Mouse (Mus musculus): ENCODE measurements around the gene Arhgef3. TPM values are rescaled to one million over a fixed set of nuclear protein-coding genes. Genes with fewer than 3 reads are reported as not detected.

Arhgef3 gene
- polyA plus RNA-seq, 1 experiment = 2.6 TPM

- Histone ChIP-seq H3K4me1 (ENCODE audit: control insufficient read depth, insufficient read depth, low read length) (no peaks in the 10 kb centered on the region), H3K4me3 (ENCODE audit: low read depth, low read length) (no peak overlapping the region), H3K9ac (ENCODE audit: low read depth, poor library complexity, severe bottlenecking) (no peak overlapping the region), H3K27ac (ENCODE audit: insufficient read depth, low read length) (no peak overlapping the region), H3K36me3 (ENCODE audit: control insufficient read depth, insufficient read depth, low read length, poor library complexity, severe bottlenecking) (no peaks in the 10 kb centered on the region), H3K27me3 (ENCODE audit: control insufficient read depth, insufficient read depth, low read length, poor library complexity, severe bottlenecking) (no peaks in the 10 kb centered on the region), H3K9me3 (replicated peaks; ENCODE audit: control insufficient read depth, insufficient read depth, low read length, poor library complexity, severe bottlenecking) (no peaks in the 10 kb centered on the region)
- TF ChIP-seq CTCF (IDR thresholded peaks at IDR 0.05; ENCODE audit: low read depth, low read length) (no peak), EP300 (IDR thresholded peaks at IDR 0.05; ENCODE audit: insufficient read depth, low read depth, low read length) (no peak)
These were observed 134.4 kb downstream of the Arhgef3 start for GRCm38 (mm10) chr14:27249121-27249520.

GRCm38 (mm10) chr14:27250281-27250789 lies 135.6 kb downstream of the Arhgef3 start:
- no peaks in the 10 kb centered on the region for H3K36me3 ChIP-seq (ENCODE audit: control insufficient read depth, insufficient read depth, low read length, poor library complexity, severe bottlenecking)
- H3K9me3 ChIP-seq (replicated peaks; ENCODE audit: control insufficient read depth, insufficient read depth, low read length, poor library complexity, severe bottlenecking) = no peaks in the 10 kb centered on the region
- H3K27ac ChIP-seq (ENCODE audit: insufficient read depth, low read length) = no peak overlapping the region
- no peak overlapping the region for H3K9ac ChIP-seq (ENCODE audit: low read depth, poor library complexity, severe bottlenecking)
- H3K4me1 ChIP-seq (ENCODE audit: control insufficient read depth, insufficient read depth, low read length) = no peaks in the 10 kb centered on the region
- no peak for TF ChIP-seq CTCF (IDR thresholded peaks at IDR 0.05; ENCODE audit: low read depth, low read length)
- no peak for TF ChIP-seq EP300 (IDR thresholded peaks at IDR 0.05; ENCODE audit: insufficient read depth, low read depth, low read length)
- TF ChIP-seq POLR2A (IDR thresholded peaks at IDR 0.05; ENCODE audit: insufficient read depth, low read length) = no peak
- H3K27me3 ChIP-seq (ENCODE audit: control insufficient read depth, insufficient read depth, low read length, poor library complexity, severe bottlenecking) = no peaks in the 10 kb centered on the region
- H3K4me3 ChIP-seq (ENCODE audit: low read depth, low read length) = no peak overlapping the region

- no peak overlapping the region for H3K4me3 ChIP-seq (ENCODE audit: low read depth, low read length)
- H3K9me3 ChIP-seq (replicated peaks; ENCODE audit: control insufficient read depth, insufficient read depth, low read length, poor library complexity, severe bottlenecking) = no peaks in the 10 kb centered on the region
- no peak overlapping the region for H3K9ac ChIP-seq (ENCODE audit: low read depth, poor library complexity, severe bottlenecking)
- no peak overlapping the region for H3K27ac ChIP-seq (ENCODE audit: insufficient read depth, low read length)
- TF ChIP-seq CTCF (IDR thresholded peaks at IDR 0.05; ENCODE audit: low read depth, low read length) = peak; percentile 44
- no peak for TF ChIP-seq POLR2A (IDR thresholded peaks at IDR 0.05; ENCODE audit: insufficient read depth, low read length)
- no peaks in the 10 kb centered on the region for H3K4me1 ChIP-seq (ENCODE audit: control insufficient read depth, insufficient read depth, low read length)
- no peaks in the 10 kb centered on the region for H3K36me3 ChIP-seq (ENCODE audit: control insufficient read depth, insufficient read depth, low read length, poor library complexity, severe bottlenecking)
- H3K27me3 ChIP-seq (ENCODE audit: control insufficient read depth, insufficient read depth, low read length, poor library complexity, severe bottlenecking) = no peaks in the 10 kb centered on the region
These were observed 138.7 kb downstream of the Arhgef3 start for GRCm38 (mm10) chr14:27253391-27253790.

DNA sequence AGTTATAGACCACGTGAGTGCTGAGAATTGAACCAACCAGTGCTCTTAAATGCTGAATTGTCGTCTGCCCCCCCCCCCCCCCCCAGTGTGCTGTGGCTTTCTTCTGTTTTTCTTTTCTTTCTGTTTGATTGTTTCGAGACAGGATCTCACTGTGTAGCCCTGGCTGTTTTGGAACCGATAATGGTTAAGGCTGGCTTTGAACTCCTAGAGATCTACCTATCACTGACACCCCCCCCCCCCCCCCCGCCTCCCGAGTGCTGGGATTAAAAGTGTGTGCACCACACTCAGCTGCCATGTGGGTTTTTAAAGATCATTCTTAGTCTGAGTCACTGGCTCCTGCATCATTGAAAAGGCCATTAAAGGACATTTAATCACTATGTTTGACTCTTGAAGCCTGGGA lies 147.7 kb downstream of the Arhgef3 start:
- Histone ChIP-seq H3K36me3 (ENCODE audit: control insufficient read depth, insufficient read depth, low read length, poor library complexity, severe bottlenecking) (no peaks in the 10 kb centered on the region), H3K9ac (ENCODE audit: low read depth, poor library complexity, severe bottlenecking) (no peak overlapping the region), H3K4me1 (ENCODE audit: control insufficient read depth, insufficient read depth, low read length) (no peaks in the 10 kb centered on the region), H3K27me3 (ENCODE audit: control insufficient read depth, insufficient read depth, low read length, poor library complexity, severe bottlenecking) (no peaks in the 10 kb centered on the region), H3K4me3 (ENCODE audit: low read depth, low read length) (no peak overlapping the region), H3K9me3 (replicated peaks; ENCODE audit: control insufficient read depth, insufficient read depth, low read length, poor library complexity, severe bottlenecking) (no peaks in the 10 kb centered on the region), H3K27ac (ENCODE audit: insufficient read depth, low read length) (no peak overlapping the region)
- TF ChIP-seq POLR2A (IDR thresholded peaks at IDR 0.05; ENCODE audit: insufficient read depth, low read length) = no peak
- no peak for TF ChIP-seq CTCF (IDR thresholded peaks at IDR 0.05; ENCODE audit: low read depth, low read length)
- TF ChIP-seq EP300 (IDR thresholded peaks at IDR 0.05; ENCODE audit: insufficient read depth, low read depth, low read length) = no peak

- H3K4me3 ChIP-seq (ENCODE audit: low read depth, low read length) = no peak overlapping the region
- H3K27me3 ChIP-seq (ENCODE audit: control insufficient read depth, insufficient read depth, low read length, poor library complexity, severe bottlenecking) = no peaks in the 10 kb centered on the region
- no peak overlapping the region for H3K9ac ChIP-seq (ENCODE audit: low read depth, poor library complexity, severe bottlenecking)
- H3K9me3 ChIP-seq (replicated peaks; ENCODE audit: control insufficient read depth, insufficient read depth, low read length, poor library complexity, severe bottlenecking) = no peaks in the 10 kb centered on the region
- H3K36me3 ChIP-seq (ENCODE audit: control insufficient read depth, insufficient read depth, low read length, poor library complexity, severe bottlenecking) = no peaks in the 10 kb centered on the region
- H3K4me1 ChIP-seq (ENCODE audit: control insufficient read depth, insufficient read depth, low read length) = peaks cover 7% of the 10 kb centered on the region
- TF ChIP-seq POLR2A (IDR thresholded peaks at IDR 0.05; ENCODE audit: insufficient read depth, low read length) (no peak), EP300 (IDR thresholded peaks at IDR 0.05; ENCODE audit: insufficient read depth, low read depth, low read length) (no peak), CTCF (IDR thresholded peaks at IDR 0.05; ENCODE audit: low read depth, low read length) (no peak)
- H3K27ac ChIP-seq (ENCODE audit: insufficient read depth, low read length) = no peak overlapping the region
These were observed 151.9 kb downstream of the Arhgef3 start for GRCm38 (mm10) chr14:27266601-27267000.

DNA sequence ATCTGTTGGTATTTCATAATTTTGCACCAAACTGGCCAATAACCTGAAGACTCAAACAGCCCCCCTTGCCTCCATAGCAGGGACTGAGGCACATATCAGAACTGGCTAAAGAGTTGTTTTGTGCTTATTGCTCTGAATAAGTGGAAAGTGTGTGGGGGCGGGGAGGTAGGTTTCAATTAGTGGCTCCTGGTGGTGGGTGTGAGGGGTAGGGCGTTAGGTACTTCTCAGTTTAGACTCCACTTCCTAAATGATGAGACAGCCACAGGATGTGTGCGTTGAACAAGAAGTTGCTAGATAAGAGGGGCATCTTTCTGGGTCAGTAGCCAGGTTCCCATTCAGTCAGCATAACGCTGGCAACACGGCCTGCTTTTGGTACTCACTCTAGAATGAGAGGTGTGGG lies 153.4 kb downstream of the Arhgef3 start:
- H3K4me3 ChIP-seq (ENCODE audit: low read depth, low read length) = no peak overlapping the region
- no peaks in the 10 kb centered on the region for H3K27me3 ChIP-seq (ENCODE audit: control insufficient read depth, insufficient read depth, low read length, poor library complexity, severe bottlenecking)
- no peaks in the 10 kb centered on the region for H3K9me3 ChIP-seq (replicated peaks; ENCODE audit: control insufficient read depth, insufficient read depth, low read length, poor library complexity, severe bottlenecking)
- H3K27ac ChIP-seq (ENCODE audit: insufficient read depth, low read length) = no peak overlapping the region
- no peak for TF ChIP-seq CTCF (IDR thresholded peaks at IDR 0.05; ENCODE audit: low read depth, low read length)
- TF ChIP-seq EP300 (IDR thresholded peaks at IDR 0.05; ENCODE audit: insufficient read depth, low read depth, low read length) = no peak
- TF ChIP-seq POLR2A (IDR thresholded peaks at IDR 0.05; ENCODE audit: insufficient read depth, low read length) = no peak
- H3K4me1 ChIP-seq (ENCODE audit: control insufficient read depth, insufficient read depth, low read length) = peaks cover 10% of the 10 kb centered on the region
- H3K9ac ChIP-seq (ENCODE audit: low read depth, poor library complexity, severe bottlenecking) = no peak overlapping the region
- no peaks in the 10 kb centered on the region for H3K36me3 ChIP-seq (ENCODE audit: control insufficient read depth, insufficient read depth, low read length, poor library complexity, severe bottlenecking)
